Mouse (Mus musculus): ENCODE measurements around the gene Blm. TPM values are rescaled to one million over a fixed set of nuclear protein-coding genes. Genes with fewer than 3 reads are reported as not detected.

Blm gene
- polyA plus RNA-seq, 1 experiment from 2014 or later: 12.9 TPM

DNA sequence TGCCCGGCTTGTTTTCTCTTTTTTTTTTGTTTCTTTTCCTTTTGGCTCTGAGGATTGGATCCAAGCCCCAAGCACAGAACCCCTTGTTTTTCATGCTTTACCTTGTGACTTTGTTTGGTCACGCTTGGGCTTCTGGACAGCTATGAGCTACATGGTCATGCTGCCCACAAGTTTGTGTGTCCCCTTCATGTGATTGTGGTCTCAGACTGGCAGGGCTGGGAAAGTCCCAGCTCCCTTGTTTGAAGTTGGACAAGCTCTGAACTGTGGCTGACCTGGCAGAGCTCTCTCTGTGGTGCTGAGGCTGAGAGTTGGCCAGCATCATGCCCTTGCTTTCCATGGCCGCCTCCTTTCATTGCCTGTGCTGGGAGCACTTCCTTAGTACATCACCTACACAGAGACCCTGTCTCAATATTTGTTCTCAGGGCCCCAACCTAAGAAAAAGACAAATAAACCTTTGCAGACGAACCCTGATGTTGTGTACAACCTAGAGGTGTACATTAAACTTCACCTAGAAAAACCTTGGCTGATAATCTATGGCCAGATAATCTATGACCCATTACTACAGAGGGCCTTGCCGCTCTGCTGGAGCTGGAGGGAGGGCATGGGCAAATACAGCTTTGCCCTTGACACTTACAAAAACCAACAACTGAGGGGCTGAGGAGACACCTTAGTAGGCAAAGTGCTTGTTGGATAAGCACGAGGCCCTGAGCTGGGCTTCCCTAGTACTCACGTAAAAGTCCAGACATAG, 13.8 kb upstream of the Blm start:
- DNase-seq: no peak
- no peaks in the 10 kb centered on the region for H3K36me3 ChIP-seq (ENCODE audit: control insufficient read depth, insufficient read depth, low read length)
- no peak overlapping the region for H3K4me2 ChIP-seq (ENCODE audit: low read length)
- H3K4me1 ChIP-seq (ENCODE audit: control insufficient read depth, insufficient read depth, low read length): no peaks in the 10 kb centered on the region
- 83% methylated on average over 7 of the region's 7 CpGs for WGBS
- no peaks in the 10 kb centered on the region for H3K9me3 ChIP-seq (ENCODE audit: control insufficient read depth, low read length)
- no peak overlapping the region for H3K27ac ChIP-seq (replicated peaks; ENCODE audit: low read depth, low read length)
- no peak for ATAC-seq (ENCODE audit: low FRiP score, low TSS enrichment)
- H3K27me3 ChIP-seq (ENCODE audit: control insufficient read depth, insufficient read depth, low read length): no peaks in the 10 kb centered on the region
- no peak overlapping the region for H3K4me3 ChIP-seq (replicated peaks; ENCODE audit: low read depth, low read length)
- H3K9ac ChIP-seq (replicated peaks; ENCODE audit: low read length): no peak overlapping the region

DNA sequence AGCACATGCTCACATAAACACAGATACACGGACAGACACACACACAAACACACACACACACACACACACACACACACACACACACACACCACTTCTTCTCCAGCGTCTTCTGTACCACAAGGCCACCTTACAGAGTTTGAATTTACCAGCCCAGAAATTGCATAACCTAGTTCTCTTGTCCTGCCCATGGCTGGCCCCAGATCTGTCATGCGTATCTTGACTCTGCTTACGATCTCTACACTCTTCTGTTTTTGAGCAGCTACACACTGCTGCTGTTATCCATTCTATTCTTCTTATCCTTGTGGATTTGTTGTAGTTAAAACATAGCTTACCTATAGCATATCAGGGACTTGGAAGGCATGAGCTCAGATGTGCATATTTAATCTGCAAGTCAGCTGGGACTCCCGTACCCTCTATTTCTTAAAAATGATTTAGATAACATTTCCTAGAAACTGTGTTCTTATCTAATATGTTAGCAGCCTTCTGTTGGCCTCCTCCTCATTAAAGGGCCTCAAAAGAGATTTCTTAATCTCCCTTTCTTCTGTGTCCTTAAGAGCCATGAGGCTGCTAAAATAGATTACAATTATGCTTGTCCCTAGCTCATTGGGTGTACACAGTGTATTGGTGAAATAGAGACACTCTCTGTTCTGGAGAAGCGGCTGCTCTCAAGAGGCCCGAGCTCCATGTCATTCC, 7.4 kb upstream of the Blm start:
- no peak overlapping the region for H3K27ac ChIP-seq (replicated peaks; ENCODE audit: low read depth, low read length)
- no peak overlapping the region for H3K4me2 ChIP-seq (ENCODE audit: low read length)
- H3K9me3 ChIP-seq (ENCODE audit: control insufficient read depth, low read length): no peaks in the 10 kb centered on the region
- H3K4me3 ChIP-seq (replicated peaks; ENCODE audit: low read depth, low read length): no peak overlapping the region
- DNase-seq (no peak), ATAC-seq (ENCODE audit: low FRiP score, low TSS enrichment) (no peak)
- WGBS: 83% methylated on average over 7 of the region's 7 CpGs
- H3K4me1 ChIP-seq (ENCODE audit: control insufficient read depth, insufficient read depth, low read length): no peaks in the 10 kb centered on the region
- H3K27me3 ChIP-seq (ENCODE audit: control insufficient read depth, insufficient read depth, low read length): no peaks in the 10 kb centered on the region
- no peaks in the 10 kb centered on the region for H3K36me3 ChIP-seq (ENCODE audit: control insufficient read depth, insufficient read depth, low read length)
- no peak overlapping the region for H3K9ac ChIP-seq (replicated peaks; ENCODE audit: low read length)

DNA sequence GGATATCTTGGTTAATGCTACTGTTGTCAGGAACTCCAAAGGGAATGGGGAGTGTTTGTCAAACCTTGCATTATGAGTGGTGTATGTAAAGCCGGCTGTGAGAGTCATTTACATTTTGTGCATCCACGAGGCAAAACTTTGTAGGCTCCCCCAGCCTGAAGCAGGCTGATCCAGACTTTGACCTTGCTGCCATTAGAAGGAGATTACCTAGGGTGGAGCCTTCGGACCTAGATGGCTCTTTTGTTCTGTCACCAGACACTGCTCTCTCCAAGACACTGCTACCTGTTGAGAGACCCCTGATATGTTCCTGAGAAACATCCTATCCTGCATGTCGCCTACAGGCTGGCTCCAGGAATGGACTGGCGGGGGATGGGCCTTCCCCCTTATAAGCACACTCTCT, 4.7 kb upstream of the Blm start:
- WGBS: 63% methylated on average over 5 of the region's 5 CpGs
- Histone ChIP-seq H3K4me2 (ENCODE audit: low read length) (no peak overlapping the region), H3K27ac (replicated peaks; ENCODE audit: low read depth, low read length) (no peak overlapping the region), H3K4me3 (replicated peaks; ENCODE audit: low read depth, low read length) (no peak overlapping the region), H3K36me3 (ENCODE audit: control insufficient read depth, insufficient read depth, low read length) (no peaks in the 10 kb centered on the region), H3K9ac (replicated peaks; ENCODE audit: low read length) (no peak overlapping the region), H3K4me1 (ENCODE audit: control insufficient read depth, insufficient read depth, low read length) (no peaks in the 10 kb centered on the region), H3K27me3 (ENCODE audit: control insufficient read depth, insufficient read depth, low read length) (no peaks in the 10 kb centered on the region), H3K9me3 (ENCODE audit: control insufficient read depth, low read length) (no peaks in the 10 kb centered on the region)
- no peak for ATAC-seq (ENCODE audit: low FRiP score, low TSS enrichment)
- DNase-seq: no peak

DNA sequence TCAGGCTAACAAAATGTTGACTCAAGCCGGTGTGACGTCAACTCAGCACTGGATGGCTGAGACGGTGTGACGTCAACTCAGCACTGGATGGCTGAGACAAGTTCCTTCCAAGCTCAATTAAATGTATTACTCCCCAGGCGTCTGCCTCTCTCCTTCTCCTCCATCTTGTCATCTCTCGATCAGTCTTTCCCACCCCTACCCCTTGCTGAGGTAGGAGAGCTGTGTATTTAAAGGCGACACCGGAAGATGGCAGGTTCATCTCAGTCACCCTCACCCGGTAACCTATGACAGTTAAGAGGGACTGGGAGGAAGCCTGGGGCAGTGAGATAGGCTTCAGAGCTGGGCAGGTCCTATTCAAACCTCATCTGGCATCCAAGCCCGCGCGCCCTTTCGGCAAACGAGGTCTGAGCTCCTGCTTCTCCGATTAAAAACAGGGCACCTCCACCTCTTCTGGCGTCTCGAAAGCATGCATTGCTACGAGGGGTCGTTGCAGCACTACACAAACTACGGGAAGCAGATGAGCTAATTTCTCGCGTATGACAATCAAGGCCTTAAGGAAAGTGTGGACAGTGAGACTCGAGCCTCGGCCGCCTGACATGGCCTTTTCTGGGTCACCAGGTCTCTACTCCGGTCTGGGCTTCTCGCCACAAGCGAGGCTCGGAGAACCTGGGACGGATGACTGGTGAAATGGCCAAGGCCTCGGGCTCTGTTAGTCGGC, 469 bp downstream of the Blm start:
- Histone ChIP-seq H3K27ac (replicated peaks; ENCODE audit: low read depth, low read length) (no peak overlapping the region), H3K9ac (replicated peaks; ENCODE audit: low read length) (peak overlapping the region; percentile 67), H3K4me3 (replicated peaks; ENCODE audit: low read depth, low read length) (peak overlapping the region; percentile 78), H3K27me3 (ENCODE audit: control insufficient read depth, insufficient read depth, low read length) (no peaks in the 10 kb centered on the region), H3K4me1 (ENCODE audit: control insufficient read depth, insufficient read depth, low read length) (peaks cover 5% of the 10 kb centered on the region; the same call in 1 of the 2 replicates), H3K9me3 (ENCODE audit: control insufficient read depth, low read length) (no peaks in the 10 kb centered on the region), H3K4me2 (ENCODE audit: low read length) (peak overlapping the region; percentile 98), H3K36me3 (ENCODE audit: control insufficient read depth, insufficient read depth, low read length) (no peaks in the 10 kb centered on the region)
- ATAC-seq (ENCODE audit: low FRiP score, low TSS enrichment): peak; percentile 7; the same call in 1 of the 2 replicates
- DNase-seq: peak; percentile 35
- 2% methylated on average over 32 of the region's 32 CpGs for WGBS

DNA sequence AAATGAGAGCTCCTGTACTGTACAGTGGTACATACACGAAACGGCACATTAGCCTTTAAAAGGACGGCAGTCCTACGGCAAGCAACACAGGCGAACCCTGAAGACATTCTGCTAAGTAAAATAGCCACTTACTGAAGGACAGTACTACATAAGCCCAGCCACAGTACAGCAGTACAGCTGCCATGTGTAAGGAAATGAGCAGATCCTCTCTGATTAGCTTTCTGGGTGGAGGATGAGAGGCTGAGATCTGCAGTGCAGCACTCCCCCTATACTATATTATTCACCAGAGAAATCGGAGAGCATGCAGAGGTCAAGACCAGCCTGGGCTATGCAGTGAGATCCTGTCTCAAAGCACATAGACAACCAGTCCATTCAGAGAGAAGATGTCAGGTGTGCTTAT, 3.8 kb downstream of the Blm start:
- Histone ChIP-seq H3K4me3 (replicated peaks; ENCODE audit: low read depth, low read length) (no peak overlapping the region), H3K4me1 (ENCODE audit: control insufficient read depth, insufficient read depth, low read length) (peaks cover 5% of the 10 kb centered on the region; the same call in 1 of the 2 replicates), H3K27me3 (ENCODE audit: control insufficient read depth, insufficient read depth, low read length) (no peaks in the 10 kb centered on the region), H3K9ac (replicated peaks; ENCODE audit: low read length) (no peak overlapping the region), H3K27ac (replicated peaks; ENCODE audit: low read depth, low read length) (no peak overlapping the region), H3K36me3 (ENCODE audit: control insufficient read depth, insufficient read depth, low read length) (no peaks in the 10 kb centered on the region), H3K9me3 (ENCODE audit: control insufficient read depth, low read length) (no peaks in the 10 kb centered on the region), H3K4me2 (ENCODE audit: low read length) (no peak overlapping the region)
- WGBS: 97% methylated on average over 6 of the region's 6 CpGs
- DNase-seq (no peak), ATAC-seq (ENCODE audit: low FRiP score, low TSS enrichment) (no peak)

DNA sequence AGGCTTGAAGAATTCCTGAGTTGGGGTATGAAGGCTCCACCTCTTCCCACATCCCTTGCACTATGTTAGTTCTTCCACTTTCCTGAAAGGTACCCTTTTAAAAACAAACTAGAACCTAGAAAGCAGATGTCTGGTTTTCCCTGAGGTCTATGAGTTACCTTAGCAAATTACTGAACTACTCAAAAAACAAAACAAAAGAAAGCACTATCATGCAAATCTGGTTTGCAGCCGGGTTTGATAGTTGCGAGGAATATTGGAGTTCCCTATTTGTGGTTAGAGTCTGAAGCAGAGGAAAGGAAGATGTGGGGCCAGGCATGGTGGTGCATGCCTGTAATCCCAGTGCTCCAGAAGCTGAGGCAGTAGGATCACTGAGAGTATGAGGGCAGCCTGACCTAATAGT, 4.3 kb downstream of the Blm start:
- H3K27me3 ChIP-seq (ENCODE audit: control insufficient read depth, insufficient read depth, low read length): no peaks in the 10 kb centered on the region
- ATAC-seq (ENCODE audit: low FRiP score, low TSS enrichment): no peak

DNA sequence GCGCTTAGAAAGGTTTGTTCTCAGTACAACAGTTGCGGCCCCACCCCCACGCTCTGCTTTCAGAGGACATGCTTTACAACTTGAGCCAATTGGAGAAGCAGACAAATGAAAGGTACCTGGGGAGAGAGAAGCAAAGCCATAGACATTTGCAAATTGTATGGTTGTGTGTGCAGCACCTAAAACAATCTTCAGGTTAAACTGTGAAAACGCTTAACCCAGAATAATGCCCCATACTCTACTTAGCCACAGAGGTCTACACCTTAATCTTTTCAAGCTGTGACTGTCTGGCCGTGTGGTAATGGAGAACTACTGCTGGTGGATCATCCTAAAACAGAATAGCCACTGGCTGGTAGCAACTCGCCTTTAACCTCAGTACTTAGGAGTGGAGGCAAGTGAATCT, 8.2 kb downstream of the Blm start:
- DNase-seq: no peak
- whole genome bisulfite sequencing: 84% methylated on average over 6 of the region's 6 CpGs

More for the DNA sequence above, 4.3 kb downstream of the Blm start:
- H3K4me3 ChIP-seq (replicated peaks; ENCODE audit: low read depth, low read length): no peak overlapping the region
- no peak for DNase-seq
- H3K36me3 ChIP-seq (ENCODE audit: control insufficient read depth, insufficient read depth, low read length): no peaks in the 10 kb centered on the region
- H3K9ac ChIP-seq (replicated peaks; ENCODE audit: low read length): no peak overlapping the region
- WGBS: 90% methylated on average over 2 of the region's 2 CpGs
- no peak overlapping the region for H3K4me2 ChIP-seq (ENCODE audit: low read length)
- no peak overlapping the region for H3K27ac ChIP-seq (replicated peaks; ENCODE audit: low read depth, low read length)
- H3K4me1 ChIP-seq (ENCODE audit: control insufficient read depth, insufficient read depth, low read length): peaks cover 5% of the 10 kb centered on the region; the same call in 1 of the 2 replicates
- H3K9me3 ChIP-seq (ENCODE audit: control insufficient read depth, low read length): no peaks in the 10 kb centered on the region

DNA sequence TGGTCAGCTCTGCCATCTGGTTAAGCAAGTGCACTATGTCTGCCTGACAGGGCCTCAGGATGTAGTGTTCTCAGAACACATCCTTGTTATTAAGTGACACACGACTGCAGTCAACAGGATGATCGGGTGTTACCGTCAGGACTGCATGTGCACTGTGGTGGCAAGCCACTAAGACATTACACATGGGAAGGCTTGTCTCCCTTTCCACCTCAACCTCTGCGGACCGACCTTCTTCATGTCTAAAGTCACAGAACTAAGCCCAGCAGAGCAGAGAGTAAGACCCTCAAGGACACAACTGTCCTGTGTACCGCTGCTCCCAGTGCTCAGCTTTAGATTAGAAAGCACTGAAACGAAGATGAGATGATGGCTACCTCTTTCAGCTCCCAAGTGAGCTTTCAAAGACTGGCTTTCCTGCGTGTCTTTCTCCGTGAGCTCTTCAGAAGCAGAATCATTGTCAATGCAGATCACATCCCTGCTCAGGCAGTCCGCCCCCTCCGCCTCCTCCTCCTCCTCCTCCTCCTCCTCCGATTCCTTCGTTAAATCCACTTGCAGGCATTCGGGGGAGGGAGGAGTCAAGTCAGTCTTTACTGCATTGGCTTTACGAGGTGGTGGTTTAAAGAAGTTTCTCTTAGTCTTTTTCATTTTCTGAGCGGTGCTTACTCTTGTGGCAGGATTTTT, 22.4 kb downstream of the Blm start:
- Histone ChIP-seq H3K9ac (replicated peaks; ENCODE audit: low read length) (no peak overlapping the region), H3K27me3 (ENCODE audit: control insufficient read depth, insufficient read depth, low read length) (no peaks in the 10 kb centered on the region), H3K4me3 (replicated peaks; ENCODE audit: low read depth, low read length) (no peak overlapping the region), H3K4me1 (ENCODE audit: control insufficient read depth, insufficient read depth, low read length) (no peaks in the 10 kb centered on the region), H3K9me3 (ENCODE audit: control insufficient read depth, low read length) (no peaks in the 10 kb centered on the region), H3K27ac (replicated peaks; ENCODE audit: low read depth, low read length) (0 out of 2 replicates have a peak overlapping the region, but pooled peaks have one; percentile 13), H3K36me3 (ENCODE audit: control insufficient read depth, insufficient read depth, low read length) (peaks cover 19% of the 10 kb centered on the region), H3K4me2 (ENCODE audit: low read length) (no peak overlapping the region)
- ATAC-seq (ENCODE audit: low FRiP score, low TSS enrichment): no peak
- 71% methylated on average over 16 of the region's 16 CpGs for whole genome bisulfite sequencing
- DNase-seq: peak; percentile 48

More for the DNA sequence above, 8.2 kb downstream of the Blm start:
- H3K27ac ChIP-seq (replicated peaks; ENCODE audit: low read depth, low read length): no peak overlapping the region
- H3K27me3 ChIP-seq (ENCODE audit: control insufficient read depth, insufficient read depth, low read length): no peaks in the 10 kb centered on the region
- H3K4me2 ChIP-seq (ENCODE audit: low read length): no peak overlapping the region
- no peak overlapping the region for H3K9ac ChIP-seq (replicated peaks; ENCODE audit: low read length)
- H3K4me1 ChIP-seq (ENCODE audit: control insufficient read depth, insufficient read depth, low read length): no peaks in the 10 kb centered on the region
- H3K36me3 ChIP-seq (ENCODE audit: control insufficient read depth, insufficient read depth, low read length): no peaks in the 10 kb centered on the region
- no peaks in the 10 kb centered on the region for H3K9me3 ChIP-seq (ENCODE audit: control insufficient read depth, low read length)
- no peak for ATAC-seq (ENCODE audit: low FRiP score, low TSS enrichment)
- H3K4me3 ChIP-seq (replicated peaks; ENCODE audit: low read depth, low read length): no peak overlapping the region

Measured in midbrain, embryonic 14.5 days (tissue).